Mouse (Mus musculus) adrenal gland, adult 18-20 months (tissue): ENCODE measurements around the gene Atg10. TPM values are rescaled to one million over a fixed set of nuclear protein-coding genes. Genes with fewer than 3 reads are reported as not detected.

Experiments
- DNase-seq, 2 experiments: peaks; one replicate each; pipeline ENCODE4 v3.0.0; 2021 to 2022; ENCODE audit warnings: low spot score in 2 of 2
- total RNA-seq, 2 experiments: library from RNA; stranded (reverse); gene quantifications; 1 replicate in 1 of 2; 2 replicates in 1 of 2; pipeline ENCODE4 v1.2.3; 2021

Atg10 gene
- total RNA-seq, 2 experiments from 2014 or later: 17.7 to 22.4 TPM

- DNase-seq: no peak
Observed at GRCm38 (mm10) chr13:91178428-91179160, 45.2 kb downstream of the Atg10 start.

- DNase-seq: no peak
Observed at GRCm38 (mm10) chr13:91175347-91175746, 48.4 kb downstream of the Atg10 start.

GRCm38 (mm10) chr13:91171766-91172491 lies 51.8 kb downstream of the Atg10 start:
- no peak for DNase-seq

- no peak for DNase-seq
Observed at GRCm38 (mm10) chr13:91171205-91171604, 52.6 kb downstream of the Atg10 start.

GRCm38 (mm10) chr13:91169529-91170319 lies 54.0 kb downstream of the Atg10 start:
- DNase-seq: no peak

GRCm38 (mm10) chr13:91168486-91168885 lies 55.3 kb downstream of the Atg10 start:
- no peak for DNase-seq

GRCm38 (mm10) chr13:91167561-91167960 lies 56.2 kb downstream of the Atg10 start:
- no peak for DNase-seq

- DNase-seq: no peak
Observed at GRCm38 (mm10) chr13:91166286-91166685, 57.5 kb downstream of the Atg10 start.

- peak; percentile 41 to 43 for DNase-seq
Observed at GRCm38 (mm10) chr13:91165200-91165599, 58.6 kb downstream of the Atg10 start.

- DNase-seq: no peak
Observed at GRCm38 (mm10) chr13:91163292-91163691, 60.5 kb downstream of the Atg10 start.

GRCm38 (mm10) chr13:91162452-91162851 lies 61.3 kb downstream of the Atg10 start:
- no peak for DNase-seq

GRCm38 (mm10) chr13:91160616-91161015 lies 63.2 kb downstream of the Atg10 start:
- no peak for DNase-seq

- DNase-seq: no peak
Observed at GRCm38 (mm10) chr13:91159881-91160280, 63.9 kb downstream of the Atg10 start.

- no peak for DNase-seq
Observed at GRCm38 (mm10) chr13:91157941-91158340, 65.8 kb downstream of the Atg10 start.

GRCm38 (mm10) chr13:91157429-91157828 lies 66.3 kb downstream of the Atg10 start:
- no peak for DNase-seq

- DNase-seq: no peak
Observed at GRCm38 (mm10) chr13:91156949-91157348, 66.8 kb downstream of the Atg10 start.

GRCm38 (mm10) chr13:91156308-91156707 lies 67.5 kb downstream of the Atg10 start:
- no peak for DNase-seq

- DNase-seq: no peak
Observed at GRCm38 (mm10) chr13:91155429-91156207, 68.2 kb downstream of the Atg10 start.

- DNase-seq: no peak
Observed at GRCm38 (mm10) chr13:91154622-91155021, 69.1 kb downstream of the Atg10 start.

GRCm38 (mm10) chr13:91136337-91136736 lies 87.4 kb downstream of the Atg10 start:
- DNase-seq: no peak

GRCm38 (mm10) chr13:91133334-91133890 lies 90.4 kb downstream of the Atg10 start:
- DNase-seq: no peak
